Mouse (Mus musculus) kidney, postnatal 36 days (tissue): ENCODE data around the gene Spats2l.

Experiments
- DNase-seq, 2 experiments: peaks; one replicate each; pipeline ENCODE4 v3.0.0; 2021 to 2022; ENCODE audit warnings: mixed read lengths in 2 of 2

Gene Spats2l

GRCm38 (mm10) chr1:57901494-57901893 is 127.5 kb downstream of the Spats2l start:
- DNase-seq = no peak

DNA sequence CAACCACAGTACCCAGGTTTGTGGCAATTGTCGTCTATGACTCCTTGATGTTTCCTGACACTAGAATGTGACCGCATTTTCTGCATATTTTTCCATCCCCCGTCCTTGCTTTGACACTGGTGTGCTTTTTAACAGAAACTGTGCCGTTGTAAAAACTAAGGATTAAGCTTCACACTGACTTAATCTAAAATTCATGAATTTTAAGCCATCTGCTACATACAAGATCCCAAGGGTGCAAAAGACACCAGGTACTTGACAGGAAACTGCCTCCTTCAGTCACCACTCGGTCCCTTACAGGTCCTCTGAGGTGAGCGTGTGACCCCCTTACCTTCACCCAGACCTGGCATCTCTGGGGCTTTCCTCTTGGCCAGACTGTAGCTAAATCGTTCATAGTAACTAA is 129.8 kb downstream of the Spats2l start:
- no peak for DNase-seq

DNA sequence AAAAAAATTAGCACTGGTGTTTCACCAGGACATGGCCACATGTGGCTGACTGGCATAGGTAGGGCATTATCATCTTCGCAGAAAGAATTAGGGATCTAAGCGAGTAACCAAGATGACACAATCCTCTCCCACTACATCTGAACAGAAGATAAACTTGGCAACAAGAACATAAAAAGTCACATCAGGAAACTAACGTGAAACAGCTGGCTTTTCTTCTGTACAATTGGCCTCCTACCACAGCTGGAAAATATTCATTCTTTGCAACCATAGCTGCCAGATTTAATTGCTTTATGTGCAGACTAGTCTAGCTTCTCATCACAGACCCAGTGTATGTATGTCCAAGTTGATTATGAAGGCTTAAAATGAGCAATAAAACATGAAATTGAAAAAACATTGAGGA is 131.9 kb downstream of the Spats2l start:
- DNase-seq = no peak

- DNase-seq = no peak
These were observed 132.3 kb downstream of the Spats2l start for GRCm38 (mm10) chr1:57906312-57906711.

DNA sequence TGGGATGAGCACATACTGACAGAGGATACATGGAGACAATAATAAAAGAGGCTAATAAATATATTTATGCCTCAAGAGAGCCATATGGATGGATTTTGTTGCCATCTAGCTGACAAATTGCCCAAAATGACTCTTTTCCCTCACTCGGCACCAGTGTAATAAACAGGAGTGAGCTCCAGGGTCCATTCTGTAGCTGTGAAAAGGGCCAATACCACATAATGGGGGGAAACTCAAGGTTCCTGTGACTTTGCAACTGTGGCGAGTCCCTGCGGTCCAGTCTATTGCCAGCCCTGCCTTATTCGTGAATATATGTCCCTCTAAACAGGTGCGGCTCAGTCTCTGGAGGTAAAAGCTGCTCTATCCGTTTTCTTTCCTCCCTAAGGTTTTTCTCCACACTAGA is 137.6 kb downstream of the Spats2l start:
- no peak for DNase-seq

DNA sequence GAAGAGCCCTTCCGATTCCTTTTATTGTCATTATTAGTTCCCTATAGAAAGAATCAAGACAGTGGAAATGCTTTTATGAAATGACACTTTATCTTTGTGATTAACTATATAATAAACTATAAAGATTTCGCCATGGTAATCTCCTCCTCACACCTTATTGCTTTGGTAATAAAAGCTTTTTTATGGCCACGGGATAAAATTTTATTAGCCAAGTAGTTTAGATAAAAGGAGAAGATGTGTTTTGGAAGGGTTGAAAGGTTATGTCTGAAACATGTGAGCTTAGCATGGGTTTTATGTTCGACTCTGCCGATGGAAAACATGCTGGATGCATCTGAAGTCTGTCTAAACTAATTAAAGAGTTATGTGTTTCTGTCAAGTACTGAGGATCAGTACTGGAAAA is 143.4 kb downstream of the Spats2l start:
- no peak for DNase-seq

GRCm38 (mm10) chr1:57918567-57918966 is 144.6 kb downstream of the Spats2l start:
- DNase-seq = peak in 1 of 2 experiments; percentile 16

GRCm38 (mm10) chr1:57934287-57934686 is 160.3 kb downstream of the Spats2l start:
- DNase-seq = no peak

DNA sequence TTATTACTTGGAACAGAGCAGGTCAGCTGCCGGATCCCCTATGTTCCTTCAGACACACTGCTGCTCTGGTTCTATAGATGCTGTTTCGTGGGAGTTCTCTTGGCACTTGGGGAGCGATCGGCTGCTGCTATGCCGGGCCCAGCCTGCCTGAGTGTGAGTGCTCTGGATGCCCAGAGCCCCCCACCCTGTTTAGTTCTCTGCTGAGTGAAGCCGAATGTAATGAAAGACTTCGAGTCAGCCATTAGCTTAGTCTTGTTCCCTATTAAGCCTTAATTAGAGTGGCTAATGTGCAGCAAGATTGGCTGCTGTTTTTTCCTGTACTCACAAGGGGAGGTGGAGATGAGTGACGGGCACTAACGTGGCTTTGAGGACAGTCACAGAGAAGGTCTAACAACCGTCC is 166.7 kb downstream of the Spats2l start:
- no peak for DNase-seq

DNA sequence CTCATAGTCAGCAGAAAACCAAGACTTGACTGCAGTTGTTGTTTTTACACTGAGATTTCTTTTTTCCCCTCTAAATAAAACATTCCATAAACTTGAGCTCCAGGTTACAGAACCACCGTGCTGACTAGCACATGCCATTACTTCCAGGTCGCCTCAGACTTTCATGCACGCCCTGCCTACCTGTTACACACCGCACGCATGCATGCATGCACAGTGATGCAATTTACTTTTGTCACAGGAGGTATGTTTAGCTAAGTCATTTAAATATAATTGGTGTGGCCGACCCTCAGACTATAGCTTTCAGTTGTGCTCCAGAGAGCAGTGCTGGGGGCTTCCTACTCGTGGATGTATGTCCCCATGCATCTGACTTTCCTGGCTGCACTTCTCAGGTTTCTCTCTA is 167.1 kb downstream of the Spats2l start:
- no peak for DNase-seq

GRCm38 (mm10) chr1:57941734-57942133 is 167.8 kb downstream of the Spats2l start:
- no peak for DNase-seq

GRCm38 (mm10) chr1:57942215-57942614 is 168.3 kb downstream of the Spats2l start:
- no peak for DNase-seq

DNA sequence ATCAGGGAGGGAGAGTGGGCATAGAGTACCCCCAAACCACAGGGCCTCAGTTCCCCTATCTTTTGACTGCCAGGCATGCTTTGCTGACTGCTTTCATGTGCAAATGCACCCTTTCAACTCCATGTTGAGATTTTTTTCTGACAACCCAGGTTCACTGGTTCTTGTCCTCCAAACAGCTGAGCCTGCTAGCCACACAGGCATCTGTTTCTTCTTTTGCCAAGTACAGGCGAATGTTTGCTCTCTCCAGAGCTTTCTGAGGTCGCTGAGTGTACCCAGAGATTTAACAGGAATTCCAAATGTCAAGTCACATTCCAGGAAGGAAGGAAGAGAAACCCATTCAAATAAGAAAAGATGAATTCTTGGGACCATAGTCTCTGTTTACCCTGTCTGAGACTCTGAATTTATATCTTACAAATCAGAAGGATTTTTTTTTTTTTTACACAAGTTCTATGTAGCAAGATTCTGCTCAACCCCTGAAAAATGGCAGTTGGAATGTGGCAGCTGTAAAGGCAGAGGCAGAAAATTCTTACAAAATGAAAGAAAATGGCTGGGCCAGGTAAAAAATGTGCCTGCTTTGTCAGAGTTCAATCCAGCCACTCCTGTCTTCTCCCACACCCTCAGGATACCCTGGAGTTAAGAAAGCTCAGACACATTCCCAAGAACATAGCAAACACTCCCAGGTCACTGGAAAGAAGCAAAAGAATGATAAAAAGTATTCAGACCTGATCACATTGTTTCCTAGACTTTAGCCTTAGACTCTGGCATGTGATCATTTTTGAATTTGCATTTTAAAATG is 173.8 kb downstream of the Spats2l start:
- DNase-seq = no peak

DNA sequence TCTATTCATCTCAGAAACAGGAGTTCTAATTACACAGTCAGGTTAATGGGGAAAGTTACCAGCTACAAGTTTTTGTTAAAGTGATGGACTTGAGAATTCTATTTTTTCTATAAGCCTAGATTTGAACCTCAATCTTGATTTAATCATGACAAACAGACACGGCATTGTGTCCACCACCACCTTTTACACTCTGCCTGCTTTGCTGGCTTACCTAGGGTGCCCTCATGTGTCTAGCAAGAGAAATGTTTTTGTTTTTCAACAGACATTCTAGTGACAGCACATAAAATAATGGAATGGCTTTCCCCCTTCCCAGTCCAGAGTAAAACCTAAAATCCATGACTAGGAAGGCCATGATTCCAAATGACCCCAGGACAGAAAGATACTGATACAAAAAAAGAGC is 175.2 kb downstream of the Spats2l start:
- DNase-seq = peak in 1 of 2 experiments; percentile 23

GRCm38 (mm10) chr1:57949716-57950115 is 175.8 kb downstream of the Spats2l start:
- DNase-seq = no peak

- DNase-seq = no peak
These were observed 178.5 kb downstream of the Spats2l start for GRCm38 (mm10) chr1:57952509-57952908.

DNA sequence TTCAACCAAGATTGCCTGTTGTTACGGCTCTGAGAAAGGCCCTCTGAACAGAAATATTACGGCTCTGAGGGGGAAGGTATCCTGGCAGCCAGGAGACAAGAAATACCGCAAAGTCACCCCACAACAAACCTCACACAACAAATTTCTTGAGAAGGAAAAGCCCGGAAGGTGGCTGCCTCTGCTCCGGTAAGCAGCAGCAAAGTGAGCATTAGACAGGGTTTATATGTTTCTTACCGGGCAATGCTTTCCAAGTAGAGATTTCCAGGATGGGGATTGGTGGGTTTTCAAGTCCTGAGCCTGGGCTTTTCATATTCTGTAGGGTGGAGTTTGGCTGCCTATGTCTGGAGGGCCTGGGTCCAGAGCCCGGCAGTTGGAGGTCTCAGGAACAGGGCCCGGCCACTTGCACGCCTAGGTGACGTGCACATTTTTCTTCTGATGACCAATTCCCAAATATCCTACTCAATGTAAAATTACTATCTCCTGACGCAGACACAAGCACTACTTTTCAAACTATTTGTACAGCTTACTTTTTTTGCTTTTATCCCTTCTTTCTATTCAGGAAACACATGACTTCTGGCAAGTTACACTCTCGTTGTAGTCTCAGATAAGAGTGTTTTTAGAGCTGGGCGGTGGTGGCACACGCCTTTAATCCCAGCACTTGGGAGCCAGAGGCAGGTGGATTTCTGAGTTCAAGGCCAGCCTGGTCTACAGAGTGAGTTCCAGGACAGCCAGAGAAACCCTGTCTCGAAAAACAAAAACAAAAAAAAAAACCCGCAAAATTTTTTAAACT is 179.8 kb downstream of the Spats2l start:
- DNase-seq = no peak

DNA sequence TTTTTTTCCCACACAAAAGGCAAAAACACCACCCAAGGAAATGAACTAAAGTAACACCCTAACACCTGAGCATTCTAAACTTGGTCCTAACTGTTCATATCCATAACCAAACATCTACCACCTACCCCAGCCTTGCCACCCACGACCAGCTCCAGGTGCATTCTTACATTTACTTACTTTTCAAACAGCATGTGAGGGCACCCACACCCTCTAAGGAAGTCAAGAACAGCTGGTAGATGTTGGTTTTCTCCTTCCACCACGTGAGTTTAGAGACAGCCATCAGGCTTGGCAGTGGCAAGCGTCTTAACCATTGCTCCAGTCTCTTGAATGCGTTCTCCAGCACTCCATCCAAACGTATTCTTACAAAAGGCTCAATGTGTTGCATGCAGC is 180.4 kb downstream of the Spats2l start:
- DNase-seq = no peak

- DNase-seq = no peak
These were observed 181.8 kb downstream of the Spats2l start for GRCm38 (mm10) chr1:57955774-57956173.

GRCm38 (mm10) chr1:57969327-57970271 is 195.6 kb downstream of the Spats2l start:
- peak; percentile 96 to 98 for DNase-seq

DNA sequence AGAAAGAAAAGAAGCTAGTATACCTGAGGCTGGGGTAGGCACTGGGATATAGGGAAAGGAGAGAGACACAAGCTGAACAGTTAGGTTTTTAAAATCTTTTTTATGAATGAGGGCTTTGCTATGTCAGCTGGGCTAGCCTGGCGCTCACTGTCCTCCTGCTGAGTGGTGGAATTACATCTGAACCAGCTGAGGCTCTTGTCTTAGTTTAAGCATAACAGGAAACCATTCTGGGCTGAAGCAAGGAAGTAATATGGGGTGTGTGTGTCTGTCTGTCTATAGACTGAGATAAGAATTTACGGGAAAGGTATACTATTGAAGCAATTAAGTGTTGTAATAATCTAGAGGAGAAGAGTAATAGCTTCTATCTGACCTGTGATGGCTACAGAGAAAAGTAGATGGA is 197.6 kb downstream of the Spats2l start:
- DNase-seq = no peak

- DNase-seq = no peak
These were observed 202.9 kb downstream of the Spats2l start for GRCm38 (mm10) chr1:57976860-57977259.

GRCm38 (mm10) chr1:57989052-57989600 is 215.2 kb downstream of the Spats2l start:
- no peak for DNase-seq
